Mouse (Mus musculus) stomach, postnatal 0 days (tissue): ENCODE data around the gene Tcp1.
"Not testable (repeated sequence)": the region's sequence is repeated elsewhere in the genome, so short reads cannot be mapped to it uniquely, and the experiment has no call there.

Source experiments
- CTCF ChIP-seq: IDR thresholded peaks from 2 replicates; pipeline ENCODE4 v1.5.1; 2016; ENCODE audit warnings: antibody characterized with exemption, low read depth, mild to moderate bottlenecking, moderate library complexity
- EP300 ChIP-seq: optimal IDR thresholded peaks from 2 replicates; pipeline ENCODE3; 2016; ENCODE audit warnings: antibody characterized with exemption

DNA sequence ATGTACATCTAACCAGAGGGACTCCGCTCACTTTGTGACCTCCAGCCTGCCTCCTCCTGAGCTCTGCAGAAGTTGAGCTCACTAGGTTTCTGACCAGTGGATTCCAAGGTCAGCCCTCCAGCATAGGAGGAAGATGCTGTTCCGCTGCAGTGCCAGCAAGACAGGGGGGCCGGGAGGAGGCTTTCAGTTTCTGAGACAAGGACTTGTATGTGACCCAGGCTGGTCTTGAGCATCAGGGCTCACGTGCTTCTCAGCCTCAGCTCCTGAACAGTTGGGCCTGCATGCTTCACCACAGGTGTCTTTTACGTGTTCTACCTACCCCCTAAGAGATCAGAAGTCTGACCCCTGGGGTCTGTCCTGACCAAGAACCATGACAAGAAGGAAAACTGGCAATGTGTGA, 16.1 kb downstream of the Tcp1 start:
- TF ChIP-seq EP300, CTCF: not testable (repeated sequence)
